Mouse (Mus musculus) liver, adult 2 months (tissue): ENCODE data around the gene Colgalt1. TPM values are rescaled to one million over a fixed set of nuclear protein-coding genes. Genes with fewer than 3 reads are reported as not detected.

Experiments
- DNase-seq: peaks from one replicate; pipeline ENCODE4 v3.0.0-alpha.2; 2011; ENCODE audit warnings: low read depth, low spot score; ENCODE audit errors: extremely low read depth
- H3K27ac ChIP-seq: fragments of 200-500 bp; replicated peaks from 2 replicates; pipeline ENCODE4 v1.5.1; 2012; ENCODE audit warnings: low read depth, mild to moderate bottlenecking, control low read depth, inconsistent platforms, low read length; ENCODE audit not compliant: insufficient read depth
- H3K27me3 ChIP-seq: fragments of 200-500 bp; 2 replicates; pipeline ENCODE4 v1.6.1; 2012; ENCODE audit warnings: mild to moderate bottlenecking, moderate library complexity, low read length, inconsistent platforms; ENCODE audit not compliant: control insufficient read depth, insufficient read depth
- H3K36me3 ChIP-seq: fragments of 200-500 bp; 2 replicates; pipeline ENCODE4 v1.6.1; 2012; ENCODE audit warnings: low read length, inconsistent platforms; ENCODE audit not compliant: control insufficient read depth, insufficient read depth
- H3K4me1 ChIP-seq: fragments of 200-500 bp; 2 replicates; pipeline ENCODE4 v1.6.1; 2011; ENCODE audit warnings: low read length; ENCODE audit not compliant: control insufficient read depth, insufficient read depth
- H3K4me3 ChIP-seq: fragments of 200-500 bp; 2 replicates; pipeline ENCODE4 v1.5.1; 2011; ENCODE audit warnings: low read depth, mild to moderate bottlenecking, control low read depth, low read length, moderate library complexity; ENCODE audit not compliant: insufficient read depth
- H3K79me2 ChIP-seq: fragments of 200-500 bp; 2 replicates; pipeline ENCODE4 v1.6.1; 2012; ENCODE audit warnings: inconsistent platforms, mild to moderate bottlenecking, low read length, moderate library complexity; ENCODE audit not compliant: control insufficient read depth, insufficient read depth
- H3K9ac ChIP-seq: fragments of 200-500 bp; 2 replicates; pipeline ENCODE4 v1.6.1; 2012; ENCODE audit warnings: low read depth, mild to moderate bottlenecking, control low read depth, inconsistent platforms, low read length
- CTCF ChIP-seq: fragments of 200-500 bp; IDR thresholded peaks from 2 replicates; pipeline ENCODE4 v1.5.1; 2011; ENCODE audit warnings: low read depth, low read length, control low read depth
- POLR2A ChIP-seq: fragments of 200-500 bp; IDR thresholded peaks from 2 replicates; pipeline ENCODE4 v1.6.1; 2011; ENCODE audit warnings: low read length, control low read depth; ENCODE audit not compliant: insufficient read depth; ENCODE audit errors: extremely low read depth
- WGBS: fragments of 180-500 bp; shearing (Covaris S2); methylation state at CpG from one replicate; pipeline ENCODE4 v1.1.7; 2018; 5-methylcytosine and 5-hydroxymethylcytosine counted together
- polyA plus RNA-seq: library from polyadenylated mRNA; depleted of rRNA; stranded (reverse); fragments of >200 nt; gene quantifications from 2 replicates; pipeline ENCODE4 v1.2.3, GENCODE M21; 2012
- total RNA-seq: library from RNA; depleted of rRNA; stranded (reverse); fragments of >200 nt; gene quantifications from 2 replicates; pipeline ENCODE4 v1.2.3, GENCODE M21; 2014

Colgalt1 gene
- total and polyA plus RNA-seq, 2 experiments, result 43.2 to 77.3 TPM

- DNase-seq, result peak; percentile 55
- H3K36me3 ChIP-seq, result no peaks in the 10 kb centered on the region
- no peaks in the 10 kb centered on the region for H3K27me3 ChIP-seq
- H3K27ac ChIP-seq, result peak overlapping the region; percentile 93
- H3K4me3 ChIP-seq, result peak overlapping the region; percentile 86
- peak overlapping the region; percentile 97 for H3K9ac ChIP-seq
- H3K79me2 ChIP-seq, result no peaks in the 10 kb centered on the region
- H3K4me1 ChIP-seq, result peaks cover 12% of the 10 kb centered on the region
- TF ChIP-seq POLR2A, result 0 out of 2 replicates have a peak, but pooled peaks have one; percentile 49
- TF ChIP-seq CTCF, result peak; percentile 1; the same call in 1 of the 2 replicates
- 3% methylated on average over 60 of the region's 60 CpGs for WGBS
These were observed 18.2 kb upstream of the Colgalt1 start for GRCm38 (mm10) chr8:71592374-71593170.

DNA sequence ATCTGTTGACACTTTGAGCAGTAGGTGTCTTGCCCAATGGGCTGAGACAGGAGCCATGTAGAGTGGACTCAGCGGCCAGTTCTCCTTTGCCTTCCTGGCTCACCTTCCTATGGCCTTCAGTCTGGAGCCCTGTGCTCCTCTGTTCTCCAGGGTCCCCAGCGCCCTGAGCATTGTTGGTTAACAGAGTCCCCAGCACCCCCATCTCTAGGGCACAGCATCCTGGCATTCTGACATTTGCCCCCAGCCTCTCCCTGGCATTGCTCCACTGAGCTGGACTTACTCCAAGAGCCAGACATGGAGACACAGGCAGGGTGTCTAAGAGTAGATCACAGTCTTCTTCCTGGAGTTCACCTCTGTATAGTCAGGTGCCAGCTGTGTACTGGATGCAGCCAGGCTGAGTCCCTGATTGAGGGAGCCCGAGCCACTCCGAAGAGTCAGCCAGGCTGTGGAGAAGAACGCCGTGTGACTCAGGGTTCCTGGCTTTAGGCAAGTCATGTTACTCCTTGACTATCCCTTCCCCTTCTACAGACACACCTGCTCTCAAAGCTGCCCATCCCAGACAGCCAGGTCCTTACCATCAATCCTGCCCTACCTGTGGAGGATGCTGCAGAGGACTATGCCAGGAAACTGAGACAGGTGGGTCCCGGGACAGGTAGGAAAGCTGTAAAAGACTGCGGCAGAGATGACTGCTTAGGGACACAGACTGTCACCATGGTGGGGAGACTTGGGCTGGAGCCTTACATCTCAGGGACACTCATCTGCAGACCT, 17.1 kb upstream of the Colgalt1 start:
- H3K4me3 ChIP-seq, result no peak overlapping the region
- no peaks in the 10 kb centered on the region for H3K79me2 ChIP-seq
- no peaks in the 10 kb centered on the region for H3K36me3 ChIP-seq
- peak; percentile 42 for DNase-seq
- no peak for TF ChIP-seq CTCF
- no peak for TF ChIP-seq POLR2A
- H3K4me1 ChIP-seq, result peaks cover 12% of the 10 kb centered on the region
- H3K27ac ChIP-seq, result no peak overlapping the region
- no peaks in the 10 kb centered on the region for H3K27me3 ChIP-seq
- H3K9ac ChIP-seq, result no peak overlapping the region
- WGBS, result 84% methylated on average over 8 of the region's 8 CpGs

DNA sequence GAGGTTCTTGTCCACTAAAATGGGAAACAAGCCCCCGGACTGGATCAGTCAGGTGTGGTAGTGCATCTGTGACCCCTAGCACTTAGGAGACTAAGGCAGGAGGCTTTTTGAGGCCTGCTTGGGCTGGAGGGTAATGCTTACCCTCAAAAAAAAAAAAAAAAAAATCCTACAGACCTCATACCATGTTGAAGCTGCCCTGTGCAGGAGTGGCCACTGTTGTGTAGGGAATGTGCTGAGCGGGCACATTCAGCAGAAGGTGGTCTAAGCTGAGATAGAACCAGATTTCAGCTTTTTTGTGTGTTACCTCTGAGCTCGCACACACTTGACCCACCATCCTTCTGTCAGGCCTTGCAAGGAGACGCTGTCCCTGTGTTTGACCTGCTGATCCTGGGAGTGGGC, 16.5 kb upstream of the Colgalt1 start:
- H3K36me3 ChIP-seq, result no peaks in the 10 kb centered on the region
- no peaks in the 10 kb centered on the region for H3K27me3 ChIP-seq
- H3K9ac ChIP-seq, result no peak overlapping the region
- 97% methylated on average over 4 of the region's 4 CpGs for WGBS
- peaks cover 12% of the 10 kb centered on the region for H3K4me1 ChIP-seq
- no peak overlapping the region for H3K4me3 ChIP-seq
- DNase-seq, result no peak
- no peak for TF ChIP-seq CTCF
- TF ChIP-seq POLR2A, result no peak
- no peaks in the 10 kb centered on the region for H3K79me2 ChIP-seq
- no peak overlapping the region for H3K27ac ChIP-seq

GRCm38 (mm10) chr8:71595862-71596261, 14.9 kb upstream of the Colgalt1 start:
- no peak overlapping the region for H3K9ac ChIP-seq
- no peak for TF ChIP-seq POLR2A
- TF ChIP-seq CTCF, result peak; percentile 98
- no peaks in the 10 kb centered on the region for H3K27me3 ChIP-seq
- 19% methylated on average over 27 of the region's 27 CpGs for WGBS
- H3K4me3 ChIP-seq, result no peak overlapping the region
- DNase-seq, result peak; percentile 41
- H3K36me3 ChIP-seq, result no peaks in the 10 kb centered on the region
- H3K27ac ChIP-seq, result no peak overlapping the region
- no peaks in the 10 kb centered on the region for H3K79me2 ChIP-seq
- H3K4me1 ChIP-seq, result peaks cover 10% of the 10 kb centered on the region

- DNase-seq, result no peak
- H3K4me3 ChIP-seq, result no peak overlapping the region
- no peak overlapping the region for H3K27ac ChIP-seq
- no peak for TF ChIP-seq POLR2A
- H3K4me1 ChIP-seq, result peaks cover 7% of the 10 kb centered on the region
- WGBS, result 63% methylated on average over 6 of the region's 6 CpGs
- no peaks in the 10 kb centered on the region for H3K36me3 ChIP-seq
- H3K9ac ChIP-seq, result no peak overlapping the region
- H3K27me3 ChIP-seq, result no peaks in the 10 kb centered on the region
- no peaks in the 10 kb centered on the region for H3K79me2 ChIP-seq
These were observed 14.4 kb upstream of the Colgalt1 start for GRCm38 (mm10) chr8:71596384-71596783.

- TF ChIP-seq POLR2A, result no peak
- TF ChIP-seq CTCF, result no peak
- Histone ChIP-seq H3K27me3 (no peaks in the 10 kb centered on the region), H3K9ac (no peak overlapping the region), H3K4me1 (peaks cover 7% of the 10 kb centered on the region), H3K4me3 (no peak overlapping the region), H3K27ac (no peak overlapping the region), H3K79me2 (no peaks in the 10 kb centered on the region), H3K36me3 (no peaks in the 10 kb centered on the region)
- WGBS, result 81% methylated on average over 4 of the region's 4 CpGs
- DNase-seq, result no peak
These were observed 14.0 kb upstream of the Colgalt1 start for GRCm38 (mm10) chr8:71596798-71597197.
